Mouse (Mus musculus): ENCODE measurements at regions not wholly inside any gene's neighbourhood (a gene's known extent, or its start where the extent isn't known, plus 50 kb on each side); places are given as distances from the start of the nearest gene placed in this dataset.

- DNase-seq (ENCODE audit: extremely low spot score in 1 of 2, low spot score in 1 of 2), result no peak
Observed at GRCm38 (mm10) chr12:70586181-70586580, 133.3 kb downstream of the Tmx1 start.

GRCm38 (mm10) chr12:70588234-70588633 lies 135.3 kb downstream of the Tmx1 start:
- DNase-seq (ENCODE audit: extremely low spot score in 1 of 2, low spot score in 1 of 2), result no peak

GRCm38 (mm10) chr12:70589315-70589742 lies 136.4 kb downstream of the Tmx1 start:
- DNase-seq (ENCODE audit: extremely low spot score in 1 of 2, low spot score in 1 of 2), result no peak

DNA sequence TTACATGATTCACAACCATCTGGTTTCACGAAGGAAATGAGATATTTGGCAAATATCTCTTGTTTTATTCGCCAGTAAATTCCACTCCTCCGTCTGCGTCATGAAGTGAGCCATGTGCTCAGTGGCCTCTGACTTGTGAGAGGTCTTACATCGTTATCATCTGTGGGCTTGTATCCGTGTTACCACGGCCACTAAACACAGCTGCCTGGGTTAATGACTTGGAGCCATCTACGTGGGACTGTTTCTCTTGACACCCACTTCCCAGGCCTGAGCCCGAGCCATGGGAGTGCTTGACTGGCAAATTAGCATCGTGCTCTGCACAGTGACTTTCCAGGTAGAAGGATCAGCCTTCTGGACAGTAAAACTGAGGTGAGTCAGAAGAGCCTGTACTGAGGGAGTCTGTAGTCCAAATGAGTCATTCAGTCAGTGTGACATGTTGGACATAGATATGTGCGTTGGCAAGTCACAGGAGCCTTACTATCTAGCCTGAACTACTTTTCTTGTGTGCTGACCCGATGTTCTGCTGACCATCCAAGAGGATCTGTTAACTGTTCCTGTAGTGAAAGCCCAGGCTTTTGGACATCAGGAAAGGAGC lies 137.7 kb downstream of the Tmx1 start:
- no peak for DNase-seq (ENCODE audit: extremely low spot score in 1 of 2, low spot score in 1 of 2)

- no peak for DNase-seq (ENCODE audit: extremely low spot score in 1 of 2, low spot score in 1 of 2)
Observed at GRCm38 (mm10) chr12:70592821-70593220, 139.9 kb downstream of the Tmx1 start.

DNA sequence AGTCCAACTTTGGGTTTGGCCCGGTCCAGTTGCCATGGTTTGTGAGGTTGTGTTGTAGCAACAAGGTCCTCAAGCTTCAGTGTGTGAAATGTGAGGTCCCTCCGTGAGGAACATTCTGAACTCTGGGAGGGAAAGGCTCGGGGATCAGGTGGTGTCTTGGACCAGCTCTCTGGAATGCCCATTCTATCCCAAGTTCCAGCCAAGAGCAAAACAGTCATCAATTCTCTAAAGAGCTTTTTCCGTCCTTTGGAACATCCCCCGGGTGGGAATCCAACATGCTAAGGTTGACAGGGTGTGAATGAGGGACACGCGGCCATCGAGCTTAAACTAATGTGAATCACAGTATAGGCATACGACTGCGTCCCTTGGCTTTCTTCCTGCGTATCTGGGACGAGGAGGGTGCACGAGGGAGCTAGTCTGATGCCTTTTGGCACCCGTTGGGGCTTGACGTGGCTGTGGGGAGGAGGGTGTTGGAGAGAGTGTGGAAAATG lies 145.4 kb downstream of the Tmx1 start:
- DNase-seq (ENCODE audit: extremely low spot score in 1 of 2, low spot score in 1 of 2), result no peak

DNA sequence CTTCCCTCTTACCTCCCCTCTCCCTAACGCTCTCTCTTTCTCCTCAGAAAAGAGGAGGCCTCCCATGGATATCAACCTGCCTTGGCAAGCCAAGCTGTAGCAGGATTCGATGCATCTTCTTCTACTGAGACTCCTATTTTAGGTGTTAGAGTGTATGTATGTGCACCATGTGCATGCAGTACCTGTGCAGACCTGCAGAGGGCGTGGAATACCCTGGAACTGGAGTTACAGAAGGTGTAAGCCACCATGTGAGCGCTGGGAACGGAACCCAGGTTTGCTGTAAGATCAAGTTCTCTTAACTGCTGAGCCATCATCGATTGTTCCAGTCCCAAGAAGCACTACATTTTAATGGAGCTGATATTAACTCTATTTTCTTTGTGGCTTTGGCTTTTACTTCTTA lies 146.8 kb downstream of the Tmx1 start:
- DNase-seq (ENCODE audit: extremely low spot score in 1 of 2, low spot score in 1 of 2), result no peak

DNA sequence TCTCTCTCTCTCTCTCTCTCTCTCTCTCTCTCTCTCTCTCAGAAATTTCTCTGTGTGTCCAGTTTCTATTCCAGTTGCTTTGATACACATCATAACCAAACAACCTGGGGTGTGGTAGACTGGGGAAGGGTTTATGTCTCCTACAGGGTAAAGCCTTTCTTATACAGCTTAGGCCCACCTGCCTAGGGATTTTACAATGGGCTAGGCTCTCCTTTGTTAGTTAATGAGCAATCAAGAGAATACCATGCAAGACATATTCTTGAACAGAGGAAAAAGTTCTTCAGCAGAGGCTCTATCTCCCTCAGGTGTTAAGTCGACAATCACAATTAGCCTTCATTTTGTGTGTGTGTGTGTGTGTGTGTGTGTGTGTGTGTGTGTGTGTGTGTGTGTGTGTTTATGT lies 151.0 kb downstream of the Tmx1 start:
- DNase-seq (ENCODE audit: extremely low spot score in 1 of 2, low spot score in 1 of 2), result no peak

GRCm38 (mm10) chr12:70608672-70609071 lies 155.8 kb downstream of the Tmx1 start:
- no peak for DNase-seq (ENCODE audit: extremely low spot score in 1 of 2, low spot score in 1 of 2)

DNA sequence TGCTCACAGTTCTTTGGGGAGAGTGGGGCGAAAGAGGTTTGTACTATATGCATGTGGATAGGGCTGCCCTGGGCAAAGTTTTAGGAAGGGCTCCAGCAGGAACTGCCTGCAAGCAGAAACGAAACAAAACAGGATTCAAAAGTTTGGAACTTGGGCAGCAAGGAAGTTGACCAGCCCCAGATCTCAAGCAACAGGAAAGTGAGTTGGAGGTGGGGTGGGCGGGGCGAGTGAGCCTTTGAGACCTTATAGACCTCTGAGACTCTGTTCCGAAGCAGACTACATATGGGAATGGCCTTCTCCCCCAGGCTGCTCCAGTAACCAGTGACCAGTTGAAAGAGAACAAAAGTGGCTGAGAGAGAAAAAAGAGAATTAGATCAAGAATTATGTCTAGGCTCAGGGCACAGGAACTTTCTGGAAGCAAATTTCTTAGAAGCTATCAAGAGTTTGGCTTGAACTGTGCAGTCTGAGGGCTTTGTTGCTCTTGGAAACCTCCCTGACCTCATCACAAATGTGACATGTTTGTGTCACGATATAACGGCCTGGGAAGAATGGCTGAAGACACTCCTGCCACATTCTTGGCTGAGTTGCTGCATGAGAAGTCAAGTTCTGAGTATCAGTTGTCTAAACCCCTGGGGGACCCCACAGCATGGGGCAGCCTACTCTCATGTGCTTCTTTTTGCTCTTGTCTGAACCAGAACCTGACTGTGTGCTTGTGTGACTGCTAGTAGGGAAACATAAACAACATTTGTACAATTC lies 156.4 kb downstream of the Tmx1 start:
- no peak for DNase-seq (ENCODE audit: extremely low spot score in 1 of 2, low spot score in 1 of 2)

DNA sequence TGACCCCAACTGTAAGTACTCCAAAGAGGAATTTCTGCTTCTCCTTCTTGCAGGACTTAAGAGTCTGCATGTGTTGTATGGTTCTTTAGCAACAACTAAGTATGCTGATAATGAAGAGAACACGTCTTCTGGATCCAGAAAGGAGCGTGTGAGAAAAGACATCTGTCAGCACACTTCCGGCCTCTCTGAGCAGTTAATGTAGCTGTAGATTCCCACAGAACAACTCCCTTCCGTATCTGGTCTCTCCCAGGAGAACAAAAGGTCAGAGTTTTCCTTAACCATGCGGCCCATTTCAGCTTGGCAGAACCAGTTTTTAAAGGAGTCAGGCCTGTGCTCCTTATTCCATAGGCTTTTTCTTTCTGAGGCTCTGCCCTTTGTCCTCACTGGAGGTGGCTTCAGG lies 159.0 kb downstream of the Tmx1 start:
- DNase-seq (ENCODE audit: extremely low spot score in 1 of 2, low spot score in 1 of 2), result no peak

DNA sequence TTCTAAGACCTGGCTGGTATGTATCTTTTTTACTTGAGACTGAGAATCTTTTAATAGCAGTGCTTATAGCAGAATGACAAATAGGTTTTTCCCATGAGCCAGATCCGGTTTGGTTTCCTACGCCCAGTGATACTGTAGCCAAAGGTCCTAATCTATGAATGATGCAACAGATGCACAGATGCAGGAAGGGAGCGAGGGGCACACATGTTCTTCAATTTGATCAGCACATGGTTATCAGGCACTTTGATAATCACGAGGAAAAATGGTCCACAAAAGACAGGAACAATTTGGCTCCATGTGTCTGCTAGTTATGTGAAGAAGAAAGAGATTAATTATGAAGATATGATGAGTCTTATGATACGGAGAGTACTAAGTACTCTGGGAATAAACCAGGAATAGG lies 160.3 kb downstream of the Tmx1 start:
- DNase-seq (ENCODE audit: extremely low spot score in 1 of 2, low spot score in 1 of 2), result no peak

GRCm38 (mm10) chr12:70614101-70614500 lies 161.2 kb downstream of the Tmx1 start:
- no peak for DNase-seq (ENCODE audit: extremely low spot score in 1 of 2, low spot score in 1 of 2)

GRCm38 (mm10) chr12:70614686-70615085 lies 161.8 kb downstream of the Tmx1 start:
- no peak for DNase-seq (ENCODE audit: extremely low spot score in 1 of 2, low spot score in 1 of 2)

DNA sequence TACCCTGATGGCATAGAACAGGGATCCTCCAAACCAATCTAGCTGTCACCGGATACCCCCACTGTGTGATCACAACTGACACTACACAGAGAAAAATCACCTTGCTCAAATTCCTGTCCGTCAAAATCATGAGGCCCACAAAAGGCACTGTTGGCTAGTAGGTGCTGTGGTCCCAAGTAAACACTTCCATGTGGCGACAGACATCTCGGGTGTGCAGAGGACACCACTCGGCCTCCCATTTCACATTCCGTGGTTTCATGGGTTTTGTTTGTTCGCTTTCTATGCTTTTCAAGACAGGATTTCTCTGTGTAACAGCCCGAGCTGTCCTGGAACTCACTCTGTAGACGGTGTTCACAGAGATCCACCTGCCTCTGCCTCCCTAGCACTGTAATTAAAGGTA lies 162.2 kb downstream of the Tmx1 start:
- DNase-seq (ENCODE audit: extremely low spot score in 1 of 2, low spot score in 1 of 2), result no peak

- no peak for DNase-seq (ENCODE audit: extremely low spot score in 1 of 2, low spot score in 1 of 2)
Observed at GRCm38 (mm10) chr12:70616049-70616448, 163.2 kb downstream of the Tmx1 start.

DNA sequence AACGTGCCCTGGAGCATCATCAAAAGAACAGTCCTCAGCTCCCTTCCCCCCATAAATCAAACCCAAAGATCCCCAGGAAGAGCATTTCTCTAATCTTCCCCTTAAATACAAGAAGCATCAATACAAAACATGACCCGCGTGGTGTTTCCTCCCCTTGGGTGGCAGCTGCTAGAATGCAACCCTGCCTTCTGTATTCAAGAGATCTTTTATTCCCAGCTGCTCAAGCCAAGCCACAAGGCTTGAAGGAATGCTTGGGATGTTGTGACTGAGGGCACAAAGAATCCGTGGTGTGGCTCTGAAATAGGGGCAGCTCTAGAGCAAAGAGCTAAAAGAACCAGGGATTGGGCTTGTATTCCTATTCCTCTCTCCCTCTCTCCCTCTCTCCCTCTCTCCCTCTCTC lies 163.6 kb downstream of the Tmx1 start:
- DNase-seq (ENCODE audit: extremely low spot score in 1 of 2, low spot score in 1 of 2), result no peak

DNA sequence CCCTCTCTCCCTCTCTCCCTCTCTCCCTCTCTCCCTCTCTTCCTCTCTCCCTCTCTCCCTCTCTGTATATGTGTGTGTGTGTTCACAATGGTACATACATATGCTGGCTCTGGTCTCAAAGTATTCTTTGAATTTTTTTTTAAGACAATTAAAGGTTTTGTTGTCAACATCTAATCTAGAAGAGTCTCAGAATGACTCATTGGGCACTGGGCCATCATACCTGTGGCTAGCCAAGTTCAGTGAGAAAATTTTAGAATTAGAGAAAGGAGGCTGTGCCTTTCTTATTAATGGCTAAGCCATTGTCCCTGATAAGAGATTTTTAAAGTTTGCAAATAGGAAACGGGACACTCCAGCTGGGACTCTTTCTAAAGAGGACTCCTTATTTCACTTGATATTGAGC lies 164.1 kb downstream of the Tmx1 start:
- no peak for DNase-seq (ENCODE audit: extremely low spot score in 1 of 2, low spot score in 1 of 2)

DNA sequence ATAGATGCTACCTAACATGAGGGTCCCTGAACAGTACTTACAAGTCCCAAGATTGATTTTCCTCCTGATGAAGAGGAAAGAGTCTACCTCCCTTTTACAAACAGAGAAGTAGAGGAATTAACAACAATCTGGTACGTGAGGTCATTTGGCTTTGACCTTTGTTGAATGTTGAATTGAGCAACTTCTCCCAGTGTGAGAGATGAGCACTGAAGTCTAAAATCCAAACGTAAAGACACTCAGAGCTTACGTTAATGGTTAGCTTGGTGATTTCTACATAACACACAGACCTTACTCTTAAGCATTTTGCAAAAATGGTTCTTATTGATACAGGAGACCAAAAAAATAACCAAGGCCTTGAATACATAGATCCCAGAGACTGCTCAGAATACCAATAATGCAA lies 165.1 kb downstream of the Tmx1 start:
- no peak for DNase-seq (ENCODE audit: extremely low spot score in 1 of 2, low spot score in 1 of 2)

- no peak for DNase-seq (ENCODE audit: extremely low spot score in 1 of 2, low spot score in 1 of 2)
Observed at GRCm38 (mm10) chr12:70619436-70619835, 166.5 kb downstream of the Tmx1 start.

DNA sequence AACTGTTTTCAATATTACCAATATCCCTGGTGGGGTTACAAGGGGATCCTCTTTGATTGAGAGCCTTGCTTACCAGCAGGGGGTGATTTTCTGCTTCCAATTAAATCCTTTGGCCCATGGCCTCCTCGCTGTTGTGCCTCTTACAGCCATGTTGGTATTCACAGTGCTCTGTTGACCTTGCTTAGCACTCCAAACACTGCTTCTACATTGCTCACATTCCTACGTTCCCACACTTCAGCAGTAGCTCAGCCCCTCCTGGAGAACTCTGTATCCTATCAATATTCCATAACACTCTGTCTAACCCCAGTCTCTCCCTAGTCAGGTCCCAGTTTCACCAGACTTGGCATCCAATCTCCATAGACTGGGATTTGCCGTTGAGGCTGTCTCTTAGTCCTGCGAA lies 169.1 kb downstream of the Tmx1 start:
- no peak for DNase-seq (ENCODE audit: extremely low spot score in 1 of 2, low spot score in 1 of 2)

- no peak for DNase-seq (ENCODE audit: extremely low spot score in 1 of 2, low spot score in 1 of 2)
Observed at GRCm38 (mm10) chr12:70624298-70624980, 171.5 kb downstream of the Tmx1 start.
